Mouse (Mus musculus): ENCODE results near the gene Gm12184. TPM values are rescaled to one million over a fixed set of nuclear protein-coding genes. Genes with fewer than 3 reads are reported as not detected.

Gene Gm12184
- polyA plus RNA-seq, 1 experiment from 2014 or later: 4.0 TPM

DNA sequence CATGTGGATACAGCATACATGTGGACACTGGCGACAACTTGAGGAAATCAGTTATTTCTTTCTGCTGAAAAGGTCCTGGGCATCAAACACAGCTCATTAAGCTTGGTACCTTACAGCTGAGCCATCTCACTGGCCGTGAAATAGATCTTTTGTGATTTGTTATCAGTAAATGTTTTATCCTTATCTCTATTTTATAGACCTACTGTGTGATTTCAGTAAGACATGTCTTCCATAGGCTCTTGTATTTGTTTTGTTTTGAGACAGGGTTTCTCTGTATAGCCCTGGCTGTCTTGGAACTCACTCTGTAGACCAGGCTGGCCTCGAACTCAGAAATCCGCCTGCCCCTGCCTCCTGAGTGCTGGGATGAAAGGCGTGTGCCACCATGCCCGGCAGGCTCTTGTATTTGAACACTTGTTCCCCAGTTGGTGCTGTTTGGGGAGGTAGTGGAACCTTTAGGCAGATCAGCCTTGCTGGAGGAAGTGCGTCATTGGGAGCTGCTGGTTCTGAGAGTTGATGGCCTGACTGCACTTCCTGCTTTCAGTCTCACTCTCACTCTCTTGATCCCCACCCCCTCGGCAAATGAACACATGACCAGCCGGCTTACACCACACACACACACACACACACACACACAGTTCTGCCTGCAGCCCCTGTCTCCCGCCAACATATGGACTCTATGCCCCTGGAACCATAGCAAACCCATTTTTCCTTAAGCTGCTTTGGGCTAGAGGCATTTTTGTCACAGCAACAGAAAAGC lies 38.8 kb downstream of the Gm12184 start:
- 46% methylated on average over 10 of the region's 10 CpGs for WGBS (ENCODE audit: insufficient replicate concordance)
- H3K4me2 ChIP-seq: peak overlapping the region; percentile 66
- H3K4me1 ChIP-seq (ENCODE audit: control insufficient read depth, insufficient read depth, low read length): no peaks in the 10 kb centered on the region
- H3K36me3 ChIP-seq (ENCODE audit: control insufficient read depth, insufficient read depth, low read length): no peaks in the 10 kb centered on the region
- H3K27me3 ChIP-seq (ENCODE audit: control insufficient read depth, insufficient read depth, low read length): no peaks in the 10 kb centered on the region
- peak overlapping the region; percentile 46; the same call in 1 of the 2 replicates for H3K4me3 ChIP-seq (ENCODE audit: low read depth, low read length)
- H3K9ac ChIP-seq (ENCODE audit: low read depth, low read length): no peak overlapping the region
- no peaks in the 10 kb centered on the region for H3K9me3 ChIP-seq (replicated peaks; ENCODE audit: control insufficient read depth, low read length)
- ATAC-seq (replicated peaks; ENCODE audit: insufficient number of reproducible peaks, low FRiP score, low TSS enrichment): no peak
- H3K27ac ChIP-seq (ENCODE audit: low read depth, low read length): 0 out of 2 replicates have a peak overlapping the region, but pooled peaks have one; percentile 15

DNA sequence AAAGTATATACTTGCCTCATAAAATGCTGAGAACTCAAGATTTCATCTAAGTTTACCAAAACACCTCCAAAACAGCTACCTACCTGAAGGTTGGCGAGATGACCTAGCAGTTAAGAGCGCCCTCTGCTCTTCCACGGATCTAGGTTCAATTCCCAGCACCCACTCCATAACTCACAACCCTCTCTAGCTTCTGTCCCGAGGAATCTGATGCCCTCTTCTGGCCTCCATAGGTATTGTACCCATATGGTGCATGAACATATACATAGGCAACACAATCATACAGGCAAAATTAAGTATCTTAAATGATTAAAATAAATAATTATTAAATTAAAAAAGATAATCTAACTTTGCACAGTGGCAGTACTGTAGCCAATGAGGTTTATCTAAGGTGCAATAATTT lies 44.2 kb downstream of the Gm12184 start:
- Histone ChIP-seq H3K27me3 (ENCODE audit: control insufficient read depth, insufficient read depth, low read length) (no peaks in the 10 kb centered on the region), H3K9ac (ENCODE audit: low read depth, low read length) (no peak overlapping the region), H3K4me3 (ENCODE audit: low read depth, low read length) (no peak overlapping the region), H3K27ac (ENCODE audit: low read depth, low read length) (no peak overlapping the region), H3K9me3 (replicated peaks; ENCODE audit: control insufficient read depth, low read length) (no peaks in the 10 kb centered on the region), H3K4me1 (ENCODE audit: control insufficient read depth, insufficient read depth, low read length) (no peaks in the 10 kb centered on the region), H3K36me3 (ENCODE audit: control insufficient read depth, insufficient read depth, low read length) (no peaks in the 10 kb centered on the region), H3K4me2 (no peak overlapping the region)
- WGBS (ENCODE audit: insufficient replicate concordance): 87% methylated on average over 4 of the region's 4 CpGs
- no peak for ATAC-seq (replicated peaks; ENCODE audit: insufficient number of reproducible peaks, low FRiP score, low TSS enrichment)

DNA sequence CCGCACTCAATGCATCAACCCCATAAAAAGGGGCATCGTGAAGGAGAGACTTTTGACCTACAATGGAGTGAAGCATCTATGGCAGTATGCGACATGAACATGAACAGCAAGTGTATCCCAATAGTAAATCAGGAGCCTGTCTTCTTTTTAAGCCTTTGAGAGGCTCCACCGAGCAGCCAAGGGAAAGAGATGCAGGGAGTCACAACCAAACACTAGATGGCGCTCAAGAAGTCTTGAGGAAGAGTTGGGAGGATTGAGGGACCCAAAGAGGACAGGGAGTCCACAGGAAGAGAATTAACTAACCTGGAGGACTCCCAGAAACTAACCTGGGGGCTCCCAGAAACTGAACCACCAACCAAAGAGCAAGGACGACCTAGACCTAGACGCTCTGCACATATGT lies 47.0 kb downstream of the Gm12184 start:
- ATAC-seq (replicated peaks; ENCODE audit: insufficient number of reproducible peaks, low FRiP score, low TSS enrichment): no peak
- Histone ChIP-seq H3K27ac (ENCODE audit: low read depth, low read length) (no peak overlapping the region), H3K9me3 (replicated peaks; ENCODE audit: control insufficient read depth, low read length) (no peaks in the 10 kb centered on the region), H3K4me2 (no peak overlapping the region), H3K9ac (ENCODE audit: low read depth, low read length) (no peak overlapping the region), H3K4me3 (ENCODE audit: low read depth, low read length) (no peak overlapping the region), H3K36me3 (ENCODE audit: control insufficient read depth, insufficient read depth, low read length) (no peaks in the 10 kb centered on the region), H3K4me1 (ENCODE audit: control insufficient read depth, insufficient read depth, low read length) (no peaks in the 10 kb centered on the region), H3K27me3 (ENCODE audit: control insufficient read depth, insufficient read depth, low read length) (no peaks in the 10 kb centered on the region)
- WGBS (ENCODE audit: insufficient replicate concordance): 26% methylated on average over 7 of the region's 7 CpGs

DNA sequence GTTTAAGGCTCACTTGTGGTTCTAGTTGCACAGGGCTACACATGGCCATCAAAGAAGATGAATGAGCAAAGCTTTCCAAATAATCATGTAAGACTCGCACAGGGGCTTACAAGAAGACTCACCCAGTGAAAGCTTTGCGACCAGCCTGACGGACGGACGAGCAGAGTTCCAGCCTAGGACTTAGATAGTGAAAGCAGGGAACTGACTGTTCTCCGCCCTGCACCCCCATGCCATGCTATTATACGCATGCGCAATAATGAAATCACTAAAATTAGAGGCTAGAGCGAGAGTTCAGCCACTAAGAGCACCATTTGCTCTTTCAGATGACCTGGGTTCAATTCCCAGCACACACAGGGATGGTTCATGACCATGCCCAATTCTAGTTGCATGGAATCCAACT lies 49.2 kb downstream of the Gm12184 start:
- Histone ChIP-seq H3K9me3 (replicated peaks; ENCODE audit: control insufficient read depth, low read length) (no peaks in the 10 kb centered on the region), H3K4me1 (ENCODE audit: control insufficient read depth, insufficient read depth, low read length) (no peaks in the 10 kb centered on the region), H3K36me3 (ENCODE audit: control insufficient read depth, insufficient read depth, low read length) (no peaks in the 10 kb centered on the region), H3K4me3 (ENCODE audit: low read depth, low read length) (no peak overlapping the region), H3K27ac (ENCODE audit: low read depth, low read length) (no peak overlapping the region), H3K27me3 (ENCODE audit: control insufficient read depth, insufficient read depth, low read length) (no peaks in the 10 kb centered on the region), H3K9ac (ENCODE audit: low read depth, low read length) (no peak overlapping the region), H3K4me2 (no peak overlapping the region)
- no peak for ATAC-seq (replicated peaks; ENCODE audit: insufficient number of reproducible peaks, low FRiP score, low TSS enrichment)
- WGBS (ENCODE audit: insufficient replicate concordance): 83% methylated on average over 9 of the region's 9 CpGs

DNA sequence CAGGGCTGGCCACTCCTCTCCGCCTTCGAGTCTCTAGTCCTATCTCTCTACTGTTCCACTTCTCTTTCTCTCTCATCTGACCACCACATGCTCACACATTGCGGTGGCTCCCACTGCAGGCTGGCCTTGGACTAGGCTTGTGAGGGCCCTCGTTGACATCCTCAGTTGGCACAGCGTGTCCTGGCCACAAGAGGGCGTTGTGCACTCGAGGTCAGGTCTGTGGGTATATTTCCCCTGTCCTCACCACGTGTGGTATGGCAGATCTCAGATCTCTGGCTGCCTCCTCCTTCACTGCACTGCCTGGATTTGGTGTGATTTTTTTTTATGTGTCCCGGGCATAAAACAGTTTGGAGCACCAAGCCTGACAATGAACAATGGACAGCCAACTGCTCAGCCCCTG lies 49.8 kb downstream of the Gm12184 start:
- H3K27ac ChIP-seq (ENCODE audit: low read depth, low read length): no peak overlapping the region
- no peaks in the 10 kb centered on the region for H3K27me3 ChIP-seq (ENCODE audit: control insufficient read depth, insufficient read depth, low read length)
- H3K9ac ChIP-seq (ENCODE audit: low read depth, low read length): no peak overlapping the region
- 39% methylated on average over 9 of the region's 9 CpGs for WGBS (ENCODE audit: insufficient replicate concordance)
- H3K36me3 ChIP-seq (ENCODE audit: control insufficient read depth, insufficient read depth, low read length): no peaks in the 10 kb centered on the region
- ATAC-seq (replicated peaks; ENCODE audit: insufficient number of reproducible peaks, low FRiP score, low TSS enrichment): no peak
- H3K4me2 ChIP-seq: no peak overlapping the region
- no peaks in the 10 kb centered on the region for H3K4me1 ChIP-seq (ENCODE audit: control insufficient read depth, insufficient read depth, low read length)
- no peak overlapping the region for H3K4me3 ChIP-seq (ENCODE audit: low read depth, low read length)
- H3K9me3 ChIP-seq (replicated peaks; ENCODE audit: control insufficient read depth, low read length): no peaks in the 10 kb centered on the region

DNA sequence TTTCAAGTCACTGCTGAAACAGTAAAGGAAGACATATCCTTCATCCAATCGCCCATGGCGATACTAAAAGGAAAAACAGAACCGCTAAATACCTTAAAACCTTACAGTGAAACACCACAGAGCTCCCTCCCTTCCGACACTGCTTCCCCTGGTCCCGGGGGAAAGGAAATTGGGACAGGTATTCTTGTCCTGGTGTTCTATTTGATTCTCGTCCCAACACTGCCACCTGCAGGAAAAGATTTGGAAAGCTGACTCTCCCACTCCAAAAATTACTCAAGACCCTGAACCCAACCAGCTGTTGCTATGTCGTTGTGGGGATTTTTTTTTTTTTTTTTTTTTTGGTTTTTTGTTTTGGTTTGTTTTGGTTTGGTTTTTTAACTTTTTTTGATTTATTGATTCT lies 51.0 kb downstream of the Gm12184 start:
- no peak overlapping the region for H3K27ac ChIP-seq (ENCODE audit: low read depth, low read length)
- ATAC-seq (replicated peaks; ENCODE audit: insufficient number of reproducible peaks, low FRiP score, low TSS enrichment): no peak
- H3K4me2 ChIP-seq: peak overlapping the region; percentile 36; the same call in 1 of the 2 replicates
- 2% methylated on average over 7 of the region's 7 CpGs for WGBS (ENCODE audit: insufficient replicate concordance)
- H3K27me3 ChIP-seq (ENCODE audit: control insufficient read depth, insufficient read depth, low read length): no peaks in the 10 kb centered on the region
- H3K9ac ChIP-seq (ENCODE audit: low read depth, low read length): no peak overlapping the region
- no peak overlapping the region for H3K4me3 ChIP-seq (ENCODE audit: low read depth, low read length)
- no peaks in the 10 kb centered on the region for H3K9me3 ChIP-seq (replicated peaks; ENCODE audit: control insufficient read depth, low read length)
- no peaks in the 10 kb centered on the region for H3K36me3 ChIP-seq (ENCODE audit: control insufficient read depth, insufficient read depth, low read length)
- H3K4me1 ChIP-seq (ENCODE audit: control insufficient read depth, insufficient read depth, low read length): no peaks in the 10 kb centered on the region

Other genes with a start within 250 kb of the Gm12184 start
- 538 and 603 TPM in 2 replicates for gene Rack1, start 26.3 kb downstream of the Gm12184 start, polyA plus RNA-seq (2014; fragmentation: Nextera tagmentation; extraction: Ambion mirVana)
- 3.3 and 3.7 TPM in 2 replicates for gene Trim41, start 9.3 kb downstream of the Gm12184 start, polyA plus RNA-seq (2014; fragmentation: Nextera tagmentation; extraction: Ambion mirVana)
- gene Trim7, start 515 bp downstream of the Gm12184 start, polyA plus RNA-seq (2014; fragmentation: Nextera tagmentation; extraction: Ambion mirVana): 0.43 and 0.70 TPM in 2 replicates
- 4.9 and 5.9 TPM in 2 replicates for gene Irgm1, start 45.0 kb upstream of the Gm12184 start, polyA plus RNA-seq (2014; fragmentation: Nextera tagmentation; extraction: Ambion mirVana)
- 0.16 TPM in 1 of 2 replicates, not detected in the other for gene Gm5431, start 75.6 kb upstream of the Gm12184 start, polyA plus RNA-seq (2014; fragmentation: Nextera tagmentation; extraction: Ambion mirVana)
- gene Psme2b, start 119.5 kb upstream of the Gm12184 start, polyA plus RNA-seq (2014; fragmentation: Nextera tagmentation; extraction: Ambion mirVana): 1.3 and 1.7 TPM in 2 replicates
- not detected in 2 replicates for gene Olfr56, start 152.2 kb upstream of the Gm12184 start, polyA plus RNA-seq (2014; fragmentation: Nextera tagmentation; extraction: Ambion mirVana)
- 0.08 TPM in 1 of 2 replicates, not detected in the other for gene 9930111J21Rik1, start 152.7 kb upstream of the Gm12184 start, polyA plus RNA-seq (2014; fragmentation: Nextera tagmentation; extraction: Ambion mirVana)
- gene Gm12185, start 165.6 kb upstream of the Gm12184 start, polyA plus RNA-seq (2014; fragmentation: Nextera tagmentation; extraction: Ambion mirVana): not detected in 2 replicates
- not detected in 2 replicates for gene Tgtp1, start 167.5 kb upstream of the Gm12184 start, polyA plus RNA-seq (2014; fragmentation: Nextera tagmentation; extraction: Ambion mirVana)
- gene 9930111J21Rik2, start 224.6 kb upstream of the Gm12184 start, polyA plus RNA-seq (2014; fragmentation: Nextera tagmentation; extraction: Ambion mirVana): not detected in 2 replicates
- not detected in 2 replicates for gene Tgtp2, start 237.6 kb upstream of the Gm12184 start, polyA plus RNA-seq (2014; fragmentation: Nextera tagmentation; extraction: Ambion mirVana)
- 0.58 and 0.96 TPM in 2 replicates for gene Ifi47, start 249.9 kb upstream of the Gm12184 start, polyA plus RNA-seq (2014; fragmentation: Nextera tagmentation; extraction: Ambion mirVana)